ENCODE assay signal across 25 mouse cellular contexts in genomic region chr17:3037145-3037870, GRCm38 (mm10).
DNase-seq lines count a peak whose midpoint lies in the region; ATAC-seq and TF ChIP-seq lines count a peak whose summit lies in the region.
"Had no signal": no experiment of that assay in that cellular context is flagged by ENCODE, and none has a peak within 500 bp of the region (broad histone marks: within the 10 kb centered on the region; RNA-seq: fewer than 3 reads in every experiment).

No protein-coding gene starts in this region.

- no peaks in the 10 kb centered on the region for H3K9me3 ChIP-seq in intestine, embryonic 14.5 days (ENCODE audit: control insufficient read depth, low read length)
- peaks cover 2% of the 10 kb centered on the region; the same call in 1 of the 2 replicates for H3K9me3 ChIP-seq in intestine, embryonic 16.5 days (ENCODE audit: control insufficient read depth, low read length)
- H3K9me3 ChIP-seq in stomach, postnatal 0 days (ENCODE audit: control insufficient read depth, low read length), result no peaks in the 10 kb centered on the region
- H3K9me3 ChIP-seq: neural tube, embryonic 15.5 days had no signal

- no peak for TF ChIP-seq EP300 in stomach, postnatal 0 days (optimal IDR thresholded peaks at IDR 0.05)

- DNase-seq in intestine, embryonic 14.5 days (ENCODE audit: low spot score), result peak; percentile 48
- DNase-seq in urinary bladder, adult 2 months (ENCODE audit: low spot score), result peak; percentile 11
- DNase-seq in urinary bladder, adult 18-20 months (ENCODE audit: low spot score in 2 of 2), result no peak
- peak; percentile 8 for DNase-seq in stomach, postnatal 0 days (ENCODE audit: low spot score)
- DNase-seq in layer of hippocampus, postnatal 25 days (ENCODE audit: extremely low spot score in 1 of 2, low spot score in 1 of 2), result no peak
- no peak for DNase-seq in kidney, postnatal 10 days
- DNase-seq: adrenal gland, adult 2 months; cerebellum, adult 11-12 months; cerebellum, postnatal 10 days; gastrocnemius, adult 2 months; kidney, adult 11 months; thymus, adult 2 months; thymus, postnatal 4 days had no signal

- H3K36me3 ChIP-seq in intestine, embryonic 14.5 days (ENCODE audit: control insufficient read depth, insufficient read depth, low read length), result no peaks in the 10 kb centered on the region
- no peaks in the 10 kb centered on the region for H3K36me3 ChIP-seq in intestine, embryonic 16.5 days (ENCODE audit: control insufficient read depth, insufficient read depth, low read length)
- H3K36me3 ChIP-seq in stomach, postnatal 0 days (ENCODE audit: control insufficient read depth, insufficient read depth, low read length), result no peaks in the 10 kb centered on the region
- H3K36me3 ChIP-seq: embryonic facial prominence, embryonic 12.5 days; limb, embryonic 13.5 days; neural tube, embryonic 15.5 days had no signal

- no peaks in the 10 kb centered on the region for H3K4me1 ChIP-seq in intestine, embryonic 14.5 days (replicated peaks; ENCODE audit: control insufficient read depth, insufficient read depth, low read length)
- H3K4me1 ChIP-seq in intestine, embryonic 16.5 days (ENCODE audit: control insufficient read depth, insufficient read depth, low read length), result no peaks in the 10 kb centered on the region
- H3K4me1 ChIP-seq in stomach, postnatal 0 days (replicated peaks; ENCODE audit: control insufficient read depth, insufficient read depth), result no peaks in the 10 kb centered on the region
- H3K4me1 ChIP-seq: embryonic facial prominence, embryonic 12.5 days; limb, embryonic 13.5 days; neural tube, embryonic 15.5 days had no signal

- no peak overlapping the region for H3K4me2 ChIP-seq in intestine, embryonic 14.5 days (ENCODE audit: low read length)
- no peak overlapping the region for H3K4me2 ChIP-seq in intestine, embryonic 16.5 days (ENCODE audit: low read depth, low read length)
- no peak overlapping the region for H3K4me2 ChIP-seq in stomach, postnatal 0 days (replicated peaks; ENCODE audit: low read depth)
- H3K4me2 ChIP-seq: embryonic facial prominence, embryonic 12.5 days; heart, embryonic 11.5 days; limb, embryonic 13.5 days; neural tube, embryonic 15.5 days had no signal

- H3K27me3 ChIP-seq in intestine, embryonic 14.5 days (replicated peaks; ENCODE audit: control insufficient read depth, insufficient read depth, low read length), result no peaks in the 10 kb centered on the region
- no peaks in the 10 kb centered on the region for H3K27me3 ChIP-seq in intestine, embryonic 16.5 days (replicated peaks; ENCODE audit: control insufficient read depth, insufficient read depth, low read length)
- no peaks in the 10 kb centered on the region for H3K27me3 ChIP-seq in stomach, postnatal 0 days (ENCODE audit: control insufficient read depth, insufficient read depth, low read length)
- H3K27me3 ChIP-seq: embryonic facial prominence, embryonic 12.5 days; limb, embryonic 13.5 days; neural tube, embryonic 15.5 days; Patski had no signal

- H3K27ac ChIP-seq in intestine, embryonic 14.5 days (ENCODE audit: low read depth), result no peak overlapping the region
- H3K27ac ChIP-seq in intestine, embryonic 16.5 days (ENCODE audit: low read length), result no peak overlapping the region
- no peak overlapping the region for H3K27ac ChIP-seq in stomach, postnatal 0 days (replicated peaks)
- H3K27ac ChIP-seq: embryonic facial prominence, embryonic 12.5 days; gastrocnemius, adult 2 months; hindbrain, postnatal 0 days; limb, embryonic 13.5 days; neural tube, embryonic 15.5 days had no signal

- 45% methylated on average over 3 of the region's 3 CpGs for WGBS in intestine, embryonic 14.5 days
- 46% methylated on average over 3 of the region's 3 CpGs for WGBS in intestine, embryonic 16.5 days
- 49% methylated on average over 3 of the region's 3 CpGs for WGBS in stomach, postnatal 0 days

- H3K4me3 ChIP-seq in intestine, embryonic 14.5 days (ENCODE audit: low read depth, low read length), result no peak overlapping the region
- no peak overlapping the region for H3K4me3 ChIP-seq in intestine, embryonic 16.5 days (ENCODE audit: low read length)
- H3K4me3 ChIP-seq in stomach, postnatal 0 days (ENCODE audit: low read depth, low read length), result no peak overlapping the region
- H3K4me3 ChIP-seq: embryonic facial prominence, embryonic 12.5 days; erythroblast, embryonic 14.5 days; gastrocnemius, adult 2 months; limb, embryonic 13.5 days; neural tube, embryonic 15.5 days had no signal

- no peak for TF ChIP-seq CTCF in stomach, postnatal 0 days (IDR thresholded peaks at IDR 0.05; ENCODE audit: low read depth)

- no peak for ATAC-seq in intestine, embryonic 14.5 days (replicated peaks; ENCODE audit: low FRiP score, low TSS enrichment, low read depth)
- no peak for ATAC-seq in intestine, embryonic 16.5 days
- 0 out of 2 replicates have a peak, but pooled peaks have one; percentile 17 for ATAC-seq in granulocyte monocyte progenitor cell, adult 5-6 weeks (replicated peaks; ENCODE audit: poor library complexity, severe bottlenecking)
- ATAC-seq in stomach, postnatal 0 days (ENCODE audit: low FRiP score, low TSS enrichment), result no peak
- ATAC-seq: forebrain, embryonic 14.5 days; hindbrain, postnatal 0 days; lung, postnatal 0 days; midbrain, embryonic 16.5 days; Patski had no signal

- H3K9ac ChIP-seq in intestine, embryonic 14.5 days (ENCODE audit: low read length), result no peak overlapping the region
- no peak overlapping the region for H3K9ac ChIP-seq in intestine, embryonic 16.5 days (ENCODE audit: low read depth, low read length)
- H3K9ac ChIP-seq in stomach, postnatal 0 days (ENCODE audit: low read length), result no peak overlapping the region
- H3K9ac ChIP-seq: embryonic facial prominence, embryonic 12.5 days; limb, embryonic 13.5 days; neural tube, embryonic 15.5 days had no signal

Comparison
In these comparisons a context has a peak if more than half of its experiments do, and no peak if none do; other contexts are left out.
1. DNase-seq: peak in intestine, embryonic 14.5 days (single experiment), urinary bladder, adult 2 months (single experiment) and stomach, postnatal 0 days (single experiment); none in urinary bladder, adult 18-20 months (0 of 2), layer of hippocampus, postnatal 25 days (0 of 2) and kidney, postnatal 10 days (single experiment).